Mouse (Mus musculus) bone marrow macrophage, adult 2 months (primary cell): ENCODE measurements around the gene Rap1b.

Experiments
- CTCF ChIP-seq: IDR thresholded peaks from 2 replicates; pipeline ENCODE4 v1.5.1; 2012; ENCODE audit warnings: low read depth, mild to moderate bottlenecking, low read length, moderate library complexity
- POLR2A ChIP-seq: IDR thresholded peaks from 2 replicates; pipeline ENCODE4 v1.6.1; 2012; ENCODE audit warnings: mild to moderate bottlenecking, low read depth, low read length, borderline replicate concordance

GRCm38 (mm10) chr10:117777103-117777470 is 68.7 kb downstream of the Rap1b start:
- TF ChIP-seq POLR2A (no peak), CTCF (no peak)
